Mouse (Mus musculus): Measurements from ENCODE around the gene Tgm6. TPM values are rescaled to one million over a fixed set of nuclear protein-coding genes. Genes with fewer than 3 reads are reported as not detected.

Tgm6 gene
- not detected for polyA plus RNA-seq (2012; fragmentation: generic; extraction: Trizol)
- long read RNA-seq, experiment 1, result 0 reads
- long read RNA-seq, experiment 2, result 0 reads

GRCm38 (mm10) chr2:130112116-130112515 is at the start of gene Tgm6:
Tgm6 (plus strand) TSS chr2:130112416.
- Histone ChIP-seq H3K4me3 (ENCODE audit: insufficient read depth, poor library complexity, severe bottlenecking) (no peak within 1 kb of the TSS), H3K36me3 (ENCODE audit: control insufficient read depth, insufficient read depth) (no peaks in the 10 kb centered on the region), H3ac (ENCODE audit: control insufficient read depth, insufficient read length, low read depth) (no peak within 1 kb of the TSS), H3K79me2 (ENCODE audit: control insufficient read depth, insufficient read depth) (no peaks in the 10 kb centered on the region), H3K79me3 (ENCODE audit: low read depth) (no peaks in the 10 kb centered on the region), H3K27me3 (ENCODE audit: control insufficient read depth, insufficient read depth, insufficient read length) (no peaks in the 10 kb centered on the region)
- TF ChIP-seq MAX (IDR thresholded peaks at IDR 0.05), result no peak
- TF ChIP-seq MYOG (IDR thresholded peaks at IDR 0.05; ENCODE audit: control insufficient read depth, extremely low read depth, insufficient read length), result no peak
- TF ChIP-seq FOSL1 (IDR thresholded peaks at IDR 0.05; ENCODE audit: insufficient read depth, low read length, poor library complexity, severe bottlenecking), result no peak
- no peak for TF ChIP-seq CEBPB (IDR thresholded peaks at IDR 0.05; ENCODE audit: low read depth)
- no peak for TF ChIP-seq CTCF (IDR thresholded peaks at IDR 0.05; ENCODE audit: control insufficient read depth, insufficient read depth, insufficient read length)
- TF ChIP-seq MYOD1 (IDR thresholded peaks at IDR 0.05; ENCODE audit: control insufficient read depth, insufficient read length, low read depth), result no peak
- no peak for TF ChIP-seq USF1 (IDR thresholded peaks at IDR 0.05; ENCODE audit: low read depth)

- no peak for TF ChIP-seq MYOG (IDR thresholded peaks at IDR 0.05; ENCODE audit: control insufficient read depth, extremely low read depth, insufficient read length)
- TF ChIP-seq CEBPB (IDR thresholded peaks at IDR 0.05; ENCODE audit: low read depth), result no peak
- TF ChIP-seq CTCF (IDR thresholded peaks at IDR 0.05; ENCODE audit: control insufficient read depth, insufficient read depth, insufficient read length), result no peak
- no peak for TF ChIP-seq MAX (IDR thresholded peaks at IDR 0.05)
- no peak for TF ChIP-seq MYOD1 (IDR thresholded peaks at IDR 0.05; ENCODE audit: control insufficient read depth, insufficient read length, low read depth)
- no peaks in the 10 kb centered on the region for H3K79me2 ChIP-seq (ENCODE audit: control insufficient read depth, insufficient read depth)
- H3K36me3 ChIP-seq (ENCODE audit: control insufficient read depth, insufficient read depth), result no peaks in the 10 kb centered on the region
- no peaks in the 10 kb centered on the region for H3K27me3 ChIP-seq (ENCODE audit: control insufficient read depth, insufficient read depth, insufficient read length)
- H3K4me3 ChIP-seq (ENCODE audit: insufficient read depth, poor library complexity, severe bottlenecking), result no peak overlapping the region
- H3ac ChIP-seq (ENCODE audit: control insufficient read depth, insufficient read length, low read depth), result no peak overlapping the region
- no peaks in the 10 kb centered on the region for H3K79me3 ChIP-seq (ENCODE audit: low read depth)
Measured at GRCm38 (mm10) chr2:130068228-130068627, 44.0 kb upstream of the Tgm6 start.

GRCm38 (mm10) chr2:130070396-130070795 is 41.8 kb upstream of the Tgm6 start:
- H3K79me2 ChIP-seq (ENCODE audit: control insufficient read depth, insufficient read depth), result no peaks in the 10 kb centered on the region
- TF ChIP-seq MAX (IDR thresholded peaks at IDR 0.05) (no peak), MYOD1 (IDR thresholded peaks at IDR 0.05; ENCODE audit: control insufficient read depth, insufficient read length, low read depth) (no peak), MYOG (IDR thresholded peaks at IDR 0.05; ENCODE audit: control insufficient read depth, extremely low read depth, insufficient read length) (no peak), USF1 (IDR thresholded peaks at IDR 0.05; ENCODE audit: low read depth) (no peak), CTCF (IDR thresholded peaks at IDR 0.05; ENCODE audit: control insufficient read depth, insufficient read depth, insufficient read length) (no peak)
- H3K36me3 ChIP-seq (ENCODE audit: control insufficient read depth, insufficient read depth), result no peaks in the 10 kb centered on the region
- no peaks in the 10 kb centered on the region for H3K79me3 ChIP-seq (ENCODE audit: low read depth)
- no peak overlapping the region for H3ac ChIP-seq (ENCODE audit: control insufficient read depth, insufficient read length, low read depth)
- H3K27me3 ChIP-seq (ENCODE audit: control insufficient read depth, insufficient read depth, insufficient read length), result no peaks in the 10 kb centered on the region
- H3K4me3 ChIP-seq (ENCODE audit: insufficient read depth, poor library complexity, severe bottlenecking), result no peak overlapping the region

GRCm38 (mm10) chr2:130112804-130113203 is 588 bp downstream of the Tgm6 start:
- no peak for TF ChIP-seq FOSL1 (IDR thresholded peaks at IDR 0.05; ENCODE audit: insufficient read depth, low read length, poor library complexity, severe bottlenecking)
- no peak for TF ChIP-seq MYOG (IDR thresholded peaks at IDR 0.05; ENCODE audit: control insufficient read depth, extremely low read depth, insufficient read length)
- no peak for TF ChIP-seq CTCF (IDR thresholded peaks at IDR 0.05; ENCODE audit: control insufficient read depth, insufficient read depth, insufficient read length)
- no peak for TF ChIP-seq MAX (IDR thresholded peaks at IDR 0.05)
- TF ChIP-seq USF1 (IDR thresholded peaks at IDR 0.05; ENCODE audit: low read depth), result no peak
- no peak for TF ChIP-seq CEBPB (IDR thresholded peaks at IDR 0.05; ENCODE audit: low read depth)
- TF ChIP-seq MYOD1 (IDR thresholded peaks at IDR 0.05; ENCODE audit: control insufficient read depth, insufficient read length, low read depth), result no peak

GRCm38 (mm10) chr2:130113379-130113778 is 1.2 kb downstream of the Tgm6 start:
- no peak overlapping the region for H3ac ChIP-seq (ENCODE audit: control insufficient read depth, insufficient read length, low read depth)
- no peaks in the 10 kb centered on the region for H3K79me2 ChIP-seq (ENCODE audit: control insufficient read depth, insufficient read depth)
- H3K36me3 ChIP-seq (ENCODE audit: control insufficient read depth, insufficient read depth), result no peaks in the 10 kb centered on the region
- H3K27me3 ChIP-seq (ENCODE audit: control insufficient read depth, insufficient read depth, insufficient read length), result no peaks in the 10 kb centered on the region
- no peak for TF ChIP-seq CEBPB (IDR thresholded peaks at IDR 0.05; ENCODE audit: low read depth)
- no peak for TF ChIP-seq CTCF (IDR thresholded peaks at IDR 0.05; ENCODE audit: control insufficient read depth, insufficient read depth, insufficient read length)
- no peak for TF ChIP-seq USF1 (IDR thresholded peaks at IDR 0.05; ENCODE audit: low read depth)
- TF ChIP-seq MYOG (IDR thresholded peaks at IDR 0.05; ENCODE audit: control insufficient read depth, extremely low read depth, insufficient read length), result no peak
- no peak for TF ChIP-seq MYOD1 (IDR thresholded peaks at IDR 0.05; ENCODE audit: control insufficient read depth, insufficient read length, low read depth)
- no peak for TF ChIP-seq FOSL1 (IDR thresholded peaks at IDR 0.05; ENCODE audit: insufficient read depth, low read length, poor library complexity, severe bottlenecking)
- no peak for TF ChIP-seq MAX (IDR thresholded peaks at IDR 0.05)
- no peaks in the 10 kb centered on the region for H3K79me3 ChIP-seq (ENCODE audit: low read depth)
- no peak overlapping the region for H3K4me3 ChIP-seq (ENCODE audit: insufficient read depth, poor library complexity, severe bottlenecking)

More at GRCm38 (mm10) chr2:130112804-130113203, 588 bp downstream of the Tgm6 start:
- no peaks in the 10 kb centered on the region for H3K27me3 ChIP-seq (ENCODE audit: control insufficient read depth, insufficient read depth, insufficient read length)
- no peak overlapping the region for H3K4me3 ChIP-seq (ENCODE audit: insufficient read depth, poor library complexity, severe bottlenecking)
- no peaks in the 10 kb centered on the region for H3K79me3 ChIP-seq (ENCODE audit: low read depth)
- H3ac ChIP-seq (ENCODE audit: control insufficient read depth, insufficient read length, low read depth), result no peak overlapping the region
- no peaks in the 10 kb centered on the region for H3K79me2 ChIP-seq (ENCODE audit: control insufficient read depth, insufficient read depth)
- no peaks in the 10 kb centered on the region for H3K36me3 ChIP-seq (ENCODE audit: control insufficient read depth, insufficient read depth)

GRCm38 (mm10) chr2:130118649-130119048 is 6.4 kb downstream of the Tgm6 start:
- no peak for TF ChIP-seq MYOG (IDR thresholded peaks at IDR 0.05; ENCODE audit: control insufficient read depth, extremely low read depth, insufficient read length)
- no peak for TF ChIP-seq CTCF (IDR thresholded peaks at IDR 0.05; ENCODE audit: control insufficient read depth, insufficient read depth, insufficient read length)
- TF ChIP-seq MYOD1 (IDR thresholded peaks at IDR 0.05; ENCODE audit: control insufficient read depth, insufficient read length, low read depth), result no peak
- no peak for TF ChIP-seq CEBPB (IDR thresholded peaks at IDR 0.05; ENCODE audit: low read depth)
- no peaks in the 10 kb centered on the region for H3K36me3 ChIP-seq (ENCODE audit: control insufficient read depth, insufficient read depth)
- no peaks in the 10 kb centered on the region for H3K79me2 ChIP-seq (ENCODE audit: control insufficient read depth, insufficient read depth)
- no peak overlapping the region for H3ac ChIP-seq (ENCODE audit: control insufficient read depth, insufficient read length, low read depth)
- H3K27me3 ChIP-seq (ENCODE audit: control insufficient read depth, insufficient read depth, insufficient read length), result no peaks in the 10 kb centered on the region
- H3K4me3 ChIP-seq (ENCODE audit: insufficient read depth, poor library complexity, severe bottlenecking), result no peak overlapping the region
- no peaks in the 10 kb centered on the region for H3K79me3 ChIP-seq (ENCODE audit: low read depth)

All from C2C12 (cell line).